Mouse (Mus musculus): ENCODE data around the gene Phpt1. TPM values are rescaled to one million over a fixed set of nuclear protein-coding genes. Genes with fewer than 3 reads are reported as not detected.

The Phpt1 gene
- total RNA-seq (2015; ENCODE audit: low replicate concordance) (3.6 TPM in 1 of 2 replicates, not detected in the other), total RNA-seq (2017; ENCODE audit: low replicate concordance) (1.1 TPM in 1 of 2 replicates, not detected in the other)

DNA sequence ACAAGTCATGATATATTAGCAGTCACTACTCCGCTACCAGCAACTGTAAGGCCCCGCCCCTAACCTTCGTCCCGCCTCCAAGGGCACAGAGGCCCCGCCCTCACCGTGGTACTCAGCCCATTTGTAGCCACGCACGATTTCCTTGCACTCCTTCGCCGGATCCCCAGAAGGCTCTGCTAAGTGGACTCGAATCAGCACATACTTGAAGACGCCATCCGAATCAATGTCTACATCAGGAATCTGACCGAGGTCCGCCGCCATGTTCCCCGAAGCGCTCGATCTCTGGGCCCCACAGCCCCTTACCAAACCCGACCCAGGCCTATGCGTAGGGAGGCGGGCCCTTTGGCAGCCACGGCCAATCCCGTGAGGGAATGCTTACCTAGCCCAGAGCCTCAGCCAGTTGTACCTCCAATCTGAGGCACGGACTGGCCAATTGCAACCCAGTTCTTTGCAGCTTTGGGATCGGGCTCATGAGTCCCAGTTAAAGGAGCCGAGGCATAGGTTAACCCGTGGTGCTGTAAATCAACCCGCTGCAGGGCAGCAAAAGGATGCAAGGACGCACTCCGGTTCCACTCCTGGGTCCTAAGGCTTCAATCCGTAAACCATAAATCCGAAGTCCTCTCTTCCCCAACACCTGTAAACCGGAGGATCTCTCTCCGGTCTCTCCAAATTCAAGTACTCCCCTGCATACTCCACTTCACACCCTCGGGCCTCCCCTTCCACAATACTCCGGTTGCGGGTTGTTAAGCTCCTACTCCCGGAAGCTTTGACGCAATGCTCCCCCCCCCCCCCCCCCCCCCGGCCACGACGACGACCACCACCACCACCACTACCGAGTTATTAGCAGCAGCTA, at the start of gene Phpt1, which contains the start of gene Mamdc4:
Gene Phpt1 (minus strand): TSS at position 646 of the 853 bp plus-strand sequence.
Gene Mamdc4 (minus strand): TSS at position 267 of the 853 bp plus-strand sequence.
- ATAC-seq (replicated peaks; ENCODE audit: low FRiP score, poor library complexity, severe bottlenecking): peak; percentile 91

DNA sequence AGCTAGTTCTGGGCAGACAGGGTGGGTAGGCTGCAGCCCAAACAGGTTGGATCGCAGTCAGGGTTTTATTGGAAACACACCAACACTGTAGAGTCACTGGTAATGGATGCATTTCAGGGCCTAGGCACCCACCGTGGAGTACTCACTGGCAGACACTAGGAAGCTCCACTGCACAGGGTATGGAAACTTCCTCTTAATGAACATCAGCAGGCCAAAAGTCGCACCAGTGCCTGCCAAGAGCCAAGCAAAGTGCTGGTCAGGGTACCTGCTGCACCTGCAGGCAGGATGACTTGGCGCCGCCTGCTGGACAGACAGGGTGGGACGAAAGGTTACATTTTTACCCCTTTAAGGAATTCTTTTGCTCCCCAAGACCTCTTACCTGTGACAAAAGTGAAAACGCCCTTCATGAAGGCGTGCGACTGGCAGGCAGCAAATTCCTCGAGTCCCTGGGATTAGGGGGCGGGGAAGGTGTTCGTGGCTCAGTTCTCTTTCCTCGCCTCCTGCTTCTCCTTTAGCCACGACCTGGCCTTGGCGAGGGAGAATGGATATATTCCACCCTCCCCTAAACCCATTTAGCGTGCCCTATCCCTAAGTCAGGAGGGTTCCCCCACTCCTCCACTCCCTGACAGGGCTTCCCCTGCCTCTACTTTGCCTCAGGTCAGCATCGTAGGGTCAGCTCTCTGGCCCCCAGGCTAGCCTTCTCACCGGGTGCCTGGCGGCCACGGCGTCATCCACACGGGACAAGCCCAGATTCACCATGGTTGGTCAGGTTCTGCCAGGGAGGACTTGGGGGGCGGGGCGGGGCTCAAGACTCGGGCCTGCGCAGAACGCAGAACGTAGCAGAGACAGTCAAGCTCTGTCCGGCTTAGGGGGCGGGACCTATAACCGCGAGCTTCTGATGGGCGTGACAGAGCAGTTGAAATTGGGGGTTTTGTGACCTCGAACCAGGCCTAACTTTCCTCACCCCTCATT, 46.5 kb upstream of the Phpt1 start, which contains the start of gene Tmem141:
Gene Tmem141 (minus strand): TSS at position 777 of the 972 bp plus-strand sequence.
- 0 out of 2 replicates have a peak, but pooled peaks have one; percentile 48 for ATAC-seq (replicated peaks; ENCODE audit: low FRiP score, poor library complexity, severe bottlenecking)

DNA sequence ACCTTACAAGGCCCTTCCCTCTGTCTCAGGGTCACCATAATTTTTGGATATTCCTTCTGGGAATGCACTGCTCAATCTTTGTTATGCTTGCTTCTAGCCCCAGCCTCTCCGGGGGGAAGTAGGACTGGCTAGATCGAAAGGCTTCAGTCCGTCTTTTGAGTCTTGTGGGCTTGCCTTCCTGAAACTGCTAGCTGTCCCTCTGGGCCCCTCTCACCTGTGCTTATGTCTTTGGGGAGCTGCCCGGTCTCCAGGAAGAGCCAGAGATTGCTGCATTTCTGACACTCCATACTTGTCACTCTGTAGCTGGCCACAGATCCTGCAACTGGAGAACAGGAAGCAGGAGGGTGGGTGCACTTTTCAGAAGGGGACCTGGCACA, 45.8 kb upstream of the Phpt1 start:
- no peak for ATAC-seq (replicated peaks; ENCODE audit: low FRiP score, poor library complexity, severe bottlenecking)

DNA sequence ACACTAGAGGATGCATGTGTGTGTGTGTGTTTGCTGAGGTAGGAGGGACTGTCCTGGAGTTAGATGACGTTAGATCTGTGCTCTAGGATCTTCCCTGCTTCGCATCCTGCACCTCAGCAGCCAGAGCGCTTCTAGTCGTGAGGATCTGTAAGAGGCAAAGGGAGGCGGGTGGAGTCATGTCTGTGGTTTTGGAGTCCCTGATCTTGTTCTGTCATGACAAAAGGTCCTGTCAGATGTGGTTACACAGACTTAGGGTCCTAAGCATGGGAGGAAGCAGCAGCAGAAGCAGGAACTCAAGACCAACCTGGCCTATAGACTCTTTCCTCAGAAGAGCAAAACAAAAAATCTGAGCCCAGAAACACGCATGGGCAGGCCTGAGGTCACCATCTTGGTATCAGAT, 45.4 kb upstream of the Phpt1 start:
- no peak for ATAC-seq (replicated peaks; ENCODE audit: low FRiP score, poor library complexity, severe bottlenecking)

DNA sequence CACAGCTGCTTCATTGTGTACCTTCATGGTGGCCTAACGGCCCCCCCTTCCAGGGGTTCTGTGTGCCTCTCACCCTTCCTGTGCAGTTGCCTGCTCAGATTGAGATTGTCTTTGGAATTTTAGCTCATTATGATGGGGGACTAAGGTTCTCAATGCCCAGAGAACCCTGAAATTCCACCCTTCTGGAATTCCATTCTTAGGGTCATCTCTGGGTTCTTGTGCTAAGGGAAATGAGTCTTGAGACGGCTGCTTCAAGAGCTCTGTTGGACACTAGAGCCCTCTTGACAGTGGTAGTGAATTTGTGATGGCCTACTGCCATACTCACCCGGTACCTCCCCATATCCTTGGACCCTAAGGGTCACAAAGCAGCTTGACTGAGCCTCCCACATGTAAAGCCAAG, 42.6 kb upstream of the Phpt1 start, which contains the start of gene Ccdc183:
Gene Ccdc183 (minus strand): TSS at position 101 of the 400 bp plus-strand sequence.
- no peak for ATAC-seq (replicated peaks; ENCODE audit: low FRiP score, poor library complexity, severe bottlenecking)

DNA sequence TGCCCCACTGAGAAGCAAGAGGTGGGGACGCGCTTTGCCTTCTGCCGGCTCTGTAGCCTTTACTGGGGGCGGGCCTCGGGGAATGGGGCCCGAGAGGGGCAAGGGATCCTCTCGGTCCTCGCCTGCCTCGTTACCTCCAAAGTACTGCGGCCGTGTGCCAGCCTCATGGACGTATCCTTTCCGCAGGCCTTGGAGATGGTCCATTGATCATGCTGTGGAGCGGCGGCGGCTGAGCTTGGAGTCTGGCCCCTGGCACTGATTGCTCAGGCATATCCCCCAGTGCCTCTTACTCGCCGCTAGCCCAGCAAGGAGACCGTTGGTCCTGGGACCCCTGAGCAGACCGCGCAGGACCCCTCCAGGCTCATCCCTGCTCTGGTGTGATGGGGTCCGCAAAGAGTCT, 41.4 kb upstream of the Phpt1 start:
- ATAC-seq (replicated peaks; ENCODE audit: low FRiP score, poor library complexity, severe bottlenecking): no peak

DNA sequence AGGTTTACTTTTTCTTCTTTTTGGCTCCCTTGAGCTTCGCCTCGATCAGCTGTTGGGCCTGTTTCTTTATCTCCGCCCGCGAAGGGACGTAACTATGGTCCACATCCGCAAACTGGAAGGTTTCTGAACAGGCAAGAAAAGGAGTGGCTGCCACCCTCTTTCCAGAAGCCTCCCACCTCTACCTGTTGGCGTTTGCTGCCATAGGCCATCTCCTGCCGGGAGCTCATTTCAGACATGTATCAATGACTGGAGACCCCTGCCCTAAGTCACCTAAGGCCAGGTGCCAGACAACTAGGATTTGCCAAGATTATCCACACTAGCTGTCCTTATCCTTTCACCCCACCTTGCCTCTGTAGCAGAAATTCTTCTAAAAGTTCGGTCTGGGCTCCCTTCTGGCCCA, 33.6 kb upstream of the Phpt1 start:
- no peak for ATAC-seq (replicated peaks; ENCODE audit: low FRiP score, poor library complexity, severe bottlenecking)

DNA sequence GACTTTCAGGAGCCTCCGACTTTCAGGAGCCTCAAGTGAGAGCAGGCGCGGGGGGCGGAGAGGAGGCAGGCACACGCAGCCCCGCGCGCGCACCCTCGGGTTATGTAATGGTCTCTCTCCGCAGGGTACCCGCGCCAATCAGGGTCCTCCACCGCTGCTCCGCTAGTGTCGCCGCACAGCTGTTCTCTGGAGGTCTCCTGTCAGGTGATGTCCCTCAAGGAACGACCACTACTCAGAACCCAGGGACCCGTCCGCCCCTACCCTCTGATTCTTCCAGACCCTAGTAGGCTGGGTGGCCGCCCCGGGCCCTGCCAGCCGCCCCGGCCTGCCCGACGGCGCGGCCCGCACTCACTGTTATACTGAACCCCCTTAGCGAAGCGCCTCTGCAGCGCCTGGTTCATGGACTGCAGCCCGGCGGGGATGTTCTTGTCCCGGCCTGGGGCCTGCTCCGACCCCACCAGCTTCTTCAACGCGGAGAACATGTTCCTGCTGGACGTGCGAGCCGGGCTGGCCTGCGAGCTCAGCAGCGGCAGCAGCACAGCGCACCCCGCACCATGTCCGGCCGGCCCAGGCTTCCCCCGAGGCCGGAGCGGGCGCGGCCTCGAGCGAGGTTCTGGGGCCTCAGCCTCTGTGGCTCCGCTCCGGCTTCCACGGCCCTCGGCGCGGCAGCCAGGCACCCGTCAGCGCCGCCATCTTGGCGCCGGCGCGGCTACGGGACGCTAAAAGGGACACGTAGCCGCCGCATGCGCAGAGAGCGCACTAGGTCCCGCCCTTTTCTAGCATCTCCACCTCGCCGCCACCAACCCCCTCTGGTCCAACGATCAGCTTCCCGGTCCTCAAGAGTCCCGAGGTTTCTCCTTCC, 33.0 kb upstream of the Phpt1 start, which contains the start of gene Rabl6:
Gene Rabl6 (minus strand): TSS at position 761 of the 862 bp plus-strand sequence.
- peak; percentile 96 for ATAC-seq (replicated peaks; ENCODE audit: low FRiP score, poor library complexity, severe bottlenecking)

DNA sequence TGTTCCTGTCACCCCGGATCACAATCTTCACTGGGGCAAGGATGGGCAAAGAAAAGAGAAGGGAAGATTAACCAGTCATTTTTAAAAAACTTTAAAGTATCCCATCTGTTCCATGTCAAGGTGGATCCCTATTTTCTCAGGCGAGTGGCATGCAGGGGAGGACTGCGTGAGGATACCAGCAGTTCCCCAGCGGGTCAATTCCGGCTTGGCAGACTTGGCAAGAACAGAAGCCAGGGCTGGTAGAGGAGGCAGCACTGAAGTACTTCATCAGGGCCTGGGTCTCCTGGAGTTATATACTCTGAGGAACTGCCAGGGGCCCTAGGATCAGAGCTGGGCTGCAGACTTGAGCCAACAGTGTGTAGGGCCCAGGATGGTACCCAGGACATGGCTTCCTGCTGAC, 27.5 kb upstream of the Phpt1 start:
- no peak for ATAC-seq (replicated peaks; ENCODE audit: low FRiP score, poor library complexity, severe bottlenecking)

DNA sequence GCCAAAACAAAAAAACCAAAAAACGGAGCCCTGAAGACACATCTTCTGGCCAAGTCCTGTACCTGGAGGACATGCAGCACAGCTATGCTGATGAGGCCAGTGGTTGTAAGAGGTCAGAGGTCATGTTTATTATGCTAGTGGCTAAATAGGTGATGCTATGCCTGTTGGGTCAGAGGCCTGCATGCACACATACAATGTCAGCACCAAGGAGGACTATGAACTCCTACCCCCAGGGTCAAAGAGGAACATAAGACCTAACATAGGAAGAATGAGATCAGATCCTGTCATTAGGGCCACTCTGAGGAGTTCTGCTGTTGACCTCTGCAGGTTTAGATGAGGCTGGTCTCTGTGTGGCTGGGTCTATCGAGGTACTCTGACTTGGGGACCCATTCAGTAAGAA, 25.0 kb upstream of the Phpt1 start:
- no peak for ATAC-seq (replicated peaks; ENCODE audit: low FRiP score, poor library complexity, severe bottlenecking)

DNA sequence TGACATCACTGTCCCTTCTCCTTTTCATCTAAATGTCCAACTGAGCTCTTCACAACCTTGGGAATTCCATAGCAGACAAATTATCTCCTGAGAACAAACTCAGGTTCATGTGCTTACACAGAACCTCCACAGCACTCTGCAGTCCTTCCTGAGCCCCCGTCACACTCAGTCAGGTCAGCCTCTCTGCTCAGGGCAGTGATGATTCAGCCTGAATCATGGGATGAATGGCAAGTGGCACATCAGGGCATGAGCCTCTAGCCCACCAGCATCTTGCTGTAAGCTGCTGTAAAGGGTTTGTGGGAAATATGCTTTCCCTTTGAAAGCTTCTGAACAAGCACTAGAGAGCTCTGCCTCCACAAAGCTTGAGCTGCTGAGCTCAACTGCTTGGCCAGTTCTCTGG, 23.7 kb upstream of the Phpt1 start:
- ATAC-seq (replicated peaks; ENCODE audit: low FRiP score, poor library complexity, severe bottlenecking): no peak

DNA sequence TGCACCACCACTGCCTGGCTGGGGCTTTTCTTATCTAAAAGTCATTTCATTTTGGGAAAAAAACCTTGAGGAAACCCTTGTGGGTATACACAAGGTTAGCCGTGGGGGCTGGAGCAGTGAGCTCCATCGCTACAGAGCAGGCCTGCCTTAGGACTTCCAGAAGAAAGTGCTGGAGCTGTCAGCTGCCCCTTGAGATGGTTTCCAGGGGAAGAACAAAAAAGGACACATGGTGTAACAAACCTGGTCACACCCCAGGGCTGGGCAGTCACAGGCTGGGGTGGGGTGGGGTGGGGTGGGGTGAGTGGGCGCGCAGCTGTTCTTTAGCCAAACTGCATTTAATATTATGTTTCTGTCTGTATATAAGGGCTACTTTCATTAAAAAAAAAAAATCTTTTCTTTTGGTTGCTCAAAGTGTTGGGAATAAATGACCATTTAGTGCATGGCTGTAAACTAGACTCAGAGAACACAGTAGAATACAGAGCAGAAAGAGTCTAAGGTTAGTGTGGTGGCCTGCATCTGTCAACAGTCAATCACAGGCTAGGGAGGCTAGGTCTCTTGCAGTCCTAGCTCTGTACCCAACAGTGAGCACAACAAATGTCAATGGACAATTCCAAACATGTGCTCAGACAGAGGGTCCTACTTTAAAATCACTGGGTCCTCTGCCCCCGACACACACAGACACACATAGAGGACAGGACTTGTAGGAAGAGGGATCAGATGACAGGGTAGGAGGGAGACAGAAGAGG, 21.9 kb upstream of the Phpt1 start:
- no peak for ATAC-seq (replicated peaks; ENCODE audit: low FRiP score, poor library complexity, severe bottlenecking)

DNA sequence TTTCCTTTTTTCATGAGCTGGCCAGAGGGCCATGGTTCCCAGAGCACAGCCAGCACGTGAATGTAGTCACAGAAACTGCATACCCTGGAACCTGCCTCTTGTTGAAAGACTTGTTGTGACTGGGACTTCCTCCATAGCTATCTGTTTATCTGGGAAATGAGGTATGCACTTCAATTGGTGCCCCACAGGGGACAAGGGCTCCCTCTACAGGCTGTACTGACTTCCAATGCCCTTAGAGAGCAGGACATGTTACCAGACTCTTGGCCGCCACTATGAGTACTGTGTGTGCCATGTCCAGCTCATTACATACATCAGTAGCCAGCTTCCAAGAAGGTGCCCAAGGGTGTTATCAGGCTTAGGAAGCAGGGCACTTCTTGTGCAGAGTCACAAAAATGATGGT, 16.8 kb upstream of the Phpt1 start:
- ATAC-seq (replicated peaks; ENCODE audit: low FRiP score, poor library complexity, severe bottlenecking): no peak

DNA sequence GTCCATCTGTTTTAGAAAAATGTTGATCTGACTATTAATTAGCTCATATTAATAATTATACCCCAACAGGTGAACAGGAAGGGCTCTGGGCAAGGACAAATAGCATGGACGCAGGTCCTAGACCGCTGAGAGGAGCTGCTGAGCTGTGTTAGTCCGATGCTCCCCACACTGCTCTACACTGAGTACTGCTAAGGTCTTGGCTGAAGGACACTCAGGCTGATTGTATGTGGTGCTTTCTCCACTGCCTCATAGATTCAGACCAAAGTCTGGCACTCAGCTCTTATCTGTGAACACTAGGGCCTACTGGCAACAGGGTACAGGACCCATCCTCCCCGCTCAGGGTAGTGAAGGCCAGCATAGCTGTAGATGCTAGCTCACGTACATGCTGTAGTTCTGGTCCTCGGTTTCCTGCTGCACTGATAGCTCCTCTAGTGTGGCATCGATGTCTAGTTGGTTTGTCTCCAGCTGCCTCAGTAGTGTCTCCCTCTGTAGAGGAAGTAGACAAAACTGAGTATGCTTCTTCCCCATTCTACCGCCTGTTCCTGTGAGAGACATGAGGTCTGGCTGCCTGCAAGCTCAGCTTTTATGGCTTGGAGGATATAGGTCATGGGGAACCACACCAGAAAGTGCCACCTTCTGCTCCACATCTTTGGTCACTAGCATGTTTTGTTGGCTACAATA, 13.3 kb upstream of the Phpt1 start:
- no peak for ATAC-seq (replicated peaks; ENCODE audit: low FRiP score, poor library complexity, severe bottlenecking)

DNA sequence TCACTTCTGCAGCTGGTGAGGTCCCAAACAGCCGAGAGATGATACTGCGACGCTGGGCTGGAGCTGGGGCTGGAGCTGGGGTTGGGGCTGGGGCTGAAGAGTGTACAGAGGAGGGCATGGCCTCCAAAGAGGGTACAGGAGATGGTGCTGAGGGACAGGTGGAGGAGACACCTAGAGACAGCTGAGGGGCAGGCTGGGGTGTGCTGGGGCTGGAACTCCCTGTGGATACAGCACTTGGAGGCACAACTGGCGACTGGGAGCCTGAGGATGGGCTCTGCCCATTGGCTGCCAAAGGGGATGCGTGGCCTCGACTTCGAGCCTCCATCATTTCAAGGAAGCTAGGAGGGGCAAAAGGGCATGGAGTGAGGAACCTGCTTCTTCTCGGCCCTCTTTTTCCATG, 12.3 kb upstream of the Phpt1 start:
- no peak for ATAC-seq (replicated peaks; ENCODE audit: low FRiP score, poor library complexity, severe bottlenecking)

DNA sequence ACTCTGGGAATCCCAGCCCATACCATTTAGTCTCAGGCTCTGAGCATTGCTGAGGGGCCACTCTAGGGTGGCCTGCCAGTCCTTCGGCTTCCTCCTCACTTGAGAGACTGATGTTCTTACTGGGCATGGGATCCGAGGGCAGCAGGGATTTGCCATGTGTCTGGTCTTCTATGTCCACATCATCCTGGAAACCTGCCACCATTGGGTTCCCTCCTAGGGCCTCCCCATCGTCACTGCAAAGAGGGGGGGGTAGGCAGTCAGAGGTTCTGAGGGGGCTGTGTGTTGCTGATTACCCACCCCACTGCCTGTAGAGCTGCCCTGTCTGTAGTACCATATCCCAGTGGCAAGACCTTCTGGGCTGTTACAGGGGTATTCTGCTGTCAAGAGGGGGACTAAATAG, 10.6 kb upstream of the Phpt1 start:
- no peak for ATAC-seq (replicated peaks; ENCODE audit: low FRiP score, poor library complexity, severe bottlenecking)

DNA sequence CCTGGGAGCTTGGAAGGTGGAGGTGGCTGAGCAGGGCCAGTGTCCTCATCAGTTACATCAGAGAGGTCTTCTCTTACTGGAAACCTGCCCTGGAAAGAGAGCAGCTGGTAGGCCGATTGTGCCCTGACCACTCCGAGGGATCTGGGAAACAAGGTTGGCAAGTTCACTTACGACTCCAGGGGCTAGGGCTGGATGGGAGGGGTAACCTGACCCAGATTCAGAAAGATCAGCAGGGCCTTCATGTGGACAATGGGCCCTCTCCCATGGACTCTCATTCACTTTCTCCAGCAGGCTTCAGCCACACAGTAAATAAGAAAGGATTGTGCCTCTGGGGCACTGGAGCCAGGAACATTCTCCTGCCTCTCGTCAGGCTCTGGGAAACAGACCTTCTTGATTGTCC, 9.8 kb upstream of the Phpt1 start:
- ATAC-seq (replicated peaks; ENCODE audit: low FRiP score, poor library complexity, severe bottlenecking): no peak

DNA sequence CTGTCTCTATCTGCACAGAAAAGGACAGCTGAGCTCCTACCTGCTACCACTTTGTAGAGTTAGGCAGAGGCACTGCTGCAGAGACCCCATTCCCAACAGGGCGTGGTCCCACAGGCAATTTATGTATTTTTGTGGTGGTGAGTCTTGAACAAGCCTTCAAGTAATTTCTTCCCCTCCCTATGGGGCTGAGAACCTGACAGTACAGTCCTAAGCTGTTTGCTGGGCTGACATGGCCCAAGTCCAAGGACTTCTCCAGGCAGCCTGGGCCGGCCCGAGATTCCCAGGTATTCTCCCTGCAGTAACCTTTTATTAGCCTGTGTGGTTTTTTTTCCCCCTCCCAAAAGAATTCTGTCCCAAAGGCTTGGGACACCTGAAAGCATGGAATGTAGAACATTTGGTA, 9.1 kb upstream of the Phpt1 start:
- ATAC-seq (replicated peaks; ENCODE audit: low FRiP score, poor library complexity, severe bottlenecking): no peak

Measured in erythroid progenitor cell, adult 5-6 weeks (primary cell).